Mouse (Mus musculus): ENCODE data around the gene Cd63. TPM values are rescaled to one million over a fixed set of nuclear protein-coding genes. Genes with fewer than 3 reads are reported as not detected.

Cd63 gene
- polyA plus RNA-seq, 1 experiment from 2014 or later, result 199 TPM

- no peaks in the 10 kb centered on the region for H3K9me3 ChIP-seq
- WGBS, result 78% methylated on average over 4 of the region's 4 CpGs
Observed at GRCm38 (mm10) chr10:128960142-128960541, 59.4 kb downstream of the Cd63 start.

GRCm38 (mm10) chr10:128960590-128961584 is 60.1 kb downstream of the Cd63 start, which contains the start of gene Mettl7b:
TSS of gene Mettl7b (minus strand) at chr10:128960988.
- ATAC-seq (ENCODE audit: low FRiP score, low read depth), result no peak
- no peak within 1 kb of the TSS for H3K4me2 ChIP-seq (replicated peaks)
- no peaks in the 10 kb centered on the region for H3K4me1 ChIP-seq
- no peaks in the 10 kb centered on the region for H3K36me3 ChIP-seq
- no peaks in the 10 kb centered on the region for H3K9me3 ChIP-seq
- H3K27me3 ChIP-seq (replicated peaks), result no peaks in the 10 kb centered on the region
- no peak within 1 kb of the TSS for H3K27ac ChIP-seq
- WGBS, result 84% methylated on average over 12 of the region's 12 CpGs
- H3K9ac ChIP-seq, result no peak within 1 kb of the TSS
- no peak within 1 kb of the TSS for H3K4me3 ChIP-seq

More at GRCm38 (mm10) chr10:128960142-128960541, 59.4 kb downstream of the Cd63 start:
- ATAC-seq (ENCODE audit: low FRiP score, low read depth), result no peak
- Histone ChIP-seq H3K9ac (no peak overlapping the region), H3K36me3 (no peaks in the 10 kb centered on the region), H3K27me3 (replicated peaks) (no peaks in the 10 kb centered on the region), H3K4me1 (no peaks in the 10 kb centered on the region), H3K4me3 (no peak overlapping the region), H3K27ac (no peak overlapping the region), H3K4me2 (replicated peaks) (no peak overlapping the region)

Other genes with a start within 250 kb of the Cd63 start
- gene Suox, start 226.9 kb upstream of the Cd63 start, polyA plus RNA-seq (2016; fragmentation: Nextera tagmentation; extraction: Ambion mirVana), result 13.9 and 15.6 TPM in 2 replicates
- 90.8 and 101 TPM in 2 replicates for gene Rab5b, start 204.7 kb upstream of the Cd63 start, polyA plus RNA-seq (2016; fragmentation: Nextera tagmentation; extraction: Ambion mirVana)
- gene Pmel, start 196.8 kb upstream of the Cd63 start, polyA plus RNA-seq (2016; fragmentation: Nextera tagmentation; extraction: Ambion mirVana), result 2.4 and 3.7 TPM in 2 replicates
- 64.0 and 65.8 TPM in 2 replicates for gene Cdk2, start 196.0 kb upstream of the Cd63 start, polyA plus RNA-seq (2016; fragmentation: Nextera tagmentation; extraction: Ambion mirVana)
- 5.5 and 6.8 TPM in 2 replicates for gene Dgka, start 156.1 kb upstream of the Cd63 start, polyA plus RNA-seq (2016; fragmentation: Nextera tagmentation; extraction: Ambion mirVana)
- 49.1 and 50.5 TPM in 2 replicates for gene Pym1, start 153.1 kb upstream of the Cd63 start, polyA plus RNA-seq (2016; fragmentation: Nextera tagmentation; extraction: Ambion mirVana)
- 0.28 and 0.54 TPM in 2 replicates for gene Mmp19, start 110.1 kb upstream of the Cd63 start, polyA plus RNA-seq (2016; fragmentation: Nextera tagmentation; extraction: Ambion mirVana)
- 60.2 and 63.3 TPM in 2 replicates for gene Dnajc14, start 96.9 kb upstream of the Cd63 start, polyA plus RNA-seq (2016; fragmentation: Nextera tagmentation; extraction: Ambion mirVana)
- gene Tmem198b, start 96.6 kb upstream of the Cd63 start, polyA plus RNA-seq (2016; fragmentation: Nextera tagmentation; extraction: Ambion mirVana), result 18.7 and 19.7 TPM in 2 replicates
- 198 and 235 TPM in 2 replicates for gene Sarnp, start 83.7 kb upstream of the Cd63 start, polyA plus RNA-seq (2016; fragmentation: Nextera tagmentation; extraction: Ambion mirVana)
- 31.2 and 37.2 TPM in 2 replicates for gene Ormdl2, start 79.3 kb upstream of the Cd63 start, polyA plus RNA-seq (2016; fragmentation: Nextera tagmentation; extraction: Ambion mirVana)
- gene Gdf11, start 9.3 kb upstream of the Cd63 start, polyA plus RNA-seq (2016; fragmentation: Nextera tagmentation; extraction: Ambion mirVana), result 20.1 and 20.4 TPM in 2 replicates
- gene Rdh5, start 21.9 kb downstream of the Cd63 start, polyA plus RNA-seq (2016; fragmentation: Nextera tagmentation; extraction: Ambion mirVana), result 13.5 and 15.7 TPM in 2 replicates
- 227 and 233 TPM in 2 replicates for gene Bloc1s1, start 23.0 kb downstream of the Cd63 start, polyA plus RNA-seq (2016; fragmentation: Nextera tagmentation; extraction: Ambion mirVana)
- gene Itga7, start 32.8 kb downstream of the Cd63 start, polyA plus RNA-seq (2016; fragmentation: Nextera tagmentation; extraction: Ambion mirVana), result 7.9 and 8.3 TPM in 2 replicates
- gene Mettl7b, start 60.0 kb downstream of the Cd63 start, polyA plus RNA-seq (2016; fragmentation: Nextera tagmentation; extraction: Ambion mirVana), result not detected in 2 replicates
- not detected in 2 replicates for gene Olfr9, start 88.4 kb downstream of the Cd63 start, polyA plus RNA-seq (2016; fragmentation: Nextera tagmentation; extraction: Ambion mirVana)
- gene Olfr763, start 109.8 kb downstream of the Cd63 start, polyA plus RNA-seq (2016; fragmentation: Nextera tagmentation; extraction: Ambion mirVana), result not detected in 2 replicates
- not detected in 2 replicates for gene Olfr764-ps1, start 138.9 kb downstream of the Cd63 start, polyA plus RNA-seq (2016; fragmentation: Nextera tagmentation; extraction: Ambion mirVana)
- gene Olfr765, start 149.0 kb downstream of the Cd63 start, polyA plus RNA-seq (2016; fragmentation: Nextera tagmentation; extraction: Ambion mirVana), result not detected in 2 replicates
- gene Olfr766-ps1, start 168.0 kb downstream of the Cd63 start, polyA plus RNA-seq (2016; fragmentation: Nextera tagmentation; extraction: Ambion mirVana), result not detected in 2 replicates
- not detected in 2 replicates for gene Olfr767, start 181.9 kb downstream of the Cd63 start, polyA plus RNA-seq (2016; fragmentation: Nextera tagmentation; extraction: Ambion mirVana)
- not detected in 2 replicates for gene Olfr768, start 198.4 kb downstream of the Cd63 start, polyA plus RNA-seq (2016; fragmentation: Nextera tagmentation; extraction: Ambion mirVana)
- gene Olfr769, start 216.9 kb downstream of the Cd63 start, polyA plus RNA-seq (2016; fragmentation: Nextera tagmentation; extraction: Ambion mirVana), result not detected in 2 replicates
- not detected in 2 replicates for gene Olfr770, start 238.0 kb downstream of the Cd63 start, polyA plus RNA-seq (2016; fragmentation: Nextera tagmentation; extraction: Ambion mirVana)